Mouse (Mus musculus): Measurements from ENCODE around the gene 2210010C04Rik.

DNA sequence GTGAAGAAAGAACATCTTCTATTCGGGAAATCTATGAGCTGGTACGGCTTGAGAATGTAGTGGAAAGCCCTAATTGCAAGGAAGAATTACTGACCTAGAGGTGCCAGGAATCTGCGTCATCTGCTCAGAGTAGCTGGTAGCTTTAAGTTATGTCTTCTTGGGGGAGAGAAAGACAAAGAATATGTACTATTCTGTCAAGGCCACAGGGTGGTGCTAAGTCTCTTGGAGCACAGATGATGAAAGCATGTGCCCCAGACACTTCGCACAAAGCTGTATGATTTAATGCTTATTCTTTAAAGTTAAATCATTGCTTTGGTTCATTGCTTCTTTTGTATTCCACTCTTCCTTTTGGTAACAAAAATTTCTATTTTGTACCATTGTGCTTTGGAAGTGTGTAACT is 20.2 kb downstream of the 2210010C04Rik start:
- TF ChIP-seq POLR2A (IDR thresholded peaks at IDR 0.05; ENCODE audit: borderline replicate concordance, extremely low read depth, insufficient read depth, insufficient read length, poor library complexity, severe bottlenecking) (no peak), CTCF (IDR thresholded peaks at IDR 0.05; ENCODE audit: borderline replicate concordance, extremely low read depth, insufficient read depth, insufficient read length) (no peak)
